Mouse (Mus musculus) bone marrow macrophage, adult 2 months (primary cell): ENCODE results near the gene Inava. TPM values are rescaled to one million over a fixed set of nuclear protein-coding genes. Genes with fewer than 3 reads are reported as not detected.
A peak's percentile ranks its signal among the peaks of the same experiment; 100 is the strongest.

Experiments
- H3K27ac ChIP-seq: 2 replicates; pipeline ENCODE4 v1.5.1; 2012; ENCODE audit warnings: low read depth, low read length; ENCODE audit not compliant: insufficient read depth
- H3K4me1 ChIP-seq: 2 replicates; pipeline ENCODE4 v1.6.1; 2012; ENCODE audit warnings: low read length; ENCODE audit not compliant: control insufficient read depth, insufficient read depth
- H3K4me3 ChIP-seq: 2 replicates; pipeline ENCODE4 v1.5.1; 2012; ENCODE audit warnings: mild to moderate bottlenecking, low read length, moderate library complexity; ENCODE audit not compliant: insufficient read depth
- CTCF ChIP-seq: IDR thresholded peaks from 2 replicates; pipeline ENCODE4 v1.5.1; 2012; ENCODE audit warnings: low read depth, mild to moderate bottlenecking, low read length, moderate library complexity
- POLR2A ChIP-seq: IDR thresholded peaks from 2 replicates; pipeline ENCODE4 v1.6.1; 2012; ENCODE audit warnings: mild to moderate bottlenecking, low read depth, low read length, borderline replicate concordance
- polyA plus RNA-seq: library from polyadenylated mRNA; stranded (reverse); fragments of >200 nt; gene quantifications from 2 replicates; pipeline ENCODE4 v1.2.4, GENCODE M21; 2012; ENCODE audit not compliant: missing spikeins, insufficient read depth, insufficient read length

Inava gene
- polyA plus RNA-seq, 1 experiment: not detected

DNA sequence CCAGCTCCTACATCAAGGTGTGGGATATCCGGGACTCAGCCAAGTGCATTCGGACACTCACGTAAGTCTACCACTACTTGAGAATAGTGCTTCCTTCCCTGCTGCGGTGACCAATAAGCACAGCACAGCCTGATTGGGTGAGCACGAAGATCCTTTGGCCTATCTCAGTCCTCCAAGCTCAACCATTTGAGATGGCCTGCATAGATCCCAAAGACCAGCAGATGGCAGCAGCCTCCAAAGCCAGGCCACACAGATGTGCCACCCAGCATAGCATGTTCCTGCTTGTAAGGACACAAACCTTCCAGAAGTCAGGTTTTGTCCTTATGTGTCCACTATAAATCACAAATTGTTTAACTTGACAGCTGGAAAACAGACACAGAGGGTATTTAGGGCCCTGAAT lies 64.0 kb downstream of the Inava start:
- TF ChIP-seq CTCF (peak; percentile 63), POLR2A (no peak)
- Histone ChIP-seq H3K4me1 (peaks cover 3% of the 10 kb centered on the region; the same call in 1 of the 2 replicates), H3K27ac (no peak overlapping the region), H3K4me3 (no peak overlapping the region)

DNA sequence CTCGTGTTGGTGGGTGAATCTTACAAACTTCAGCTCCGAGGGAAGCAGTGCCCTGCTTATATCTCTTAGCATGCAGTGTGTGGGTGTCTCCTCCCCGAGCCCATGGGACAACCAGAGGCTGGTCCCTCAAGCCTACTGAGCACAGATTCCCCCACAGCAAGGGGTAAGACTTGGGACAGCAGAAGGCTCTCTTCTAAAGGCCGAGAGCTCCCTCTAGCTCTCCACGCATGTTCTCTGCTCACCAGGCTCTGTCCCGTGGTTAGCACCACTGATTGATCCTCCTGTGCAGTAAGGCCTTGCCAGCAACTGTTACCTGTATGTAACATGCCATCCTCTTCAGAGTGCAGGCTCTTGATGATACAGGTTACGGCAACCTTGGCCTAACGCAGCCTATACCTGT lies 66.4 kb downstream of the Inava start:
- TF ChIP-seq POLR2A: no peak
- no peak for TF ChIP-seq CTCF
- Histone ChIP-seq H3K4me3 (no peak overlapping the region), H3K4me1 (peaks cover 3% of the 10 kb centered on the region; the same call in 1 of the 2 replicates), H3K27ac (no peak overlapping the region)

DNA sequence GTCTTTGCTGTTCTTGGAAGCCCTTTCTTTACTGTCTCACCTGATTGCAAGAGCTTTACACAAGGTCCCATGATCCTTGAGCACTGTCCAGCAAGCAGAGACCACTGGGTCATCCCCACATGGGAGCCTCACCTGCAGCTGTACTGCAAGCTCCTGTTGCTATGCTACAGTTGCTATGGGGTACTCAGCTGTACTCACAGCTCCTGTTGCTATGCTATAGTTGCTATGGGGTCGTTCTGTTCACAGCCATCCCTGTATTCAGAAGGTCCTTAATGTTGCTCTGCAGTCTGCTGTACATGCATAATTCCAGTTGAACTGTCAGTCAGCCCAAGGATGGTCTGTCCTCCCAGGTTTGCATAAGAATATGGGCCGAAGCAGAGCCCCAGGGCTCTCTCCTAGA lies 68.6 kb downstream of the Inava start:
- TF ChIP-seq CTCF: no peak
- TF ChIP-seq POLR2A: no peak
- Histone ChIP-seq H3K4me3 (no peak overlapping the region), H3K27ac (no peak overlapping the region), H3K4me1 (peaks cover 13% of the 10 kb centered on the region)

Other genes starting within 250 kb of the Inava start
- gene Igfn1, start 227.9 kb downstream of the Inava start, polyA plus RNA-seq: not detected in 2 replicates
- gene Tmem9, start 226.1 kb downstream of the Inava start, polyA plus RNA-seq: 18.2 and 19.9 TPM in 2 replicates
- gene Ascl5, start 183.5 kb downstream of the Inava start, polyA plus RNA-seq: not detected in 2 replicates
- not detected in 2 replicates for gene Cacna1s, start 181.5 kb downstream of the Inava start, polyA plus RNA-seq
- gene Kif21b, start 102.9 kb downstream of the Inava start, polyA plus RNA-seq: 16.2 and 17.9 TPM in 2 replicates
- not detected in 2 replicates for gene Mroh3, start 21.4 kb downstream of the Inava start, polyA plus RNA-seq
- not detected in 2 replicates for gene Gpr25, start 26.6 kb upstream of the Inava start, polyA plus RNA-seq
- 18.1 and 21.2 TPM in 2 replicates for gene Camsap2, start 111.8 kb upstream of the Inava start, polyA plus RNA-seq
- 5.5 and 7.1 TPM in 2 replicates for gene Ddx59, start 181.0 kb upstream of the Inava start, polyA plus RNA-seq
- 5.3 and 6.8 TPM in 2 replicates for gene Kif14, start 232.1 kb upstream of the Inava start, polyA plus RNA-seq